ENCODE assay signal across 19 mouse cellular contexts in genomic region chr1:118613631-118614183, GRCm38 (mm10). TPM values are rescaled to one million over a fixed set of nuclear protein-coding genes. Genes with fewer than 3 reads are reported as not detected.
DNase-seq lines count a peak whose midpoint lies in the region; ATAC-seq and TF ChIP-seq lines count a peak whose summit lies in the region.
"Had no signal": no experiment of that assay in that cellular context is flagged by ENCODE, and none has a peak within 500 bp of the region (broad histone marks: within the 10 kb centered on the region; RNA-seq: fewer than 3 reads in every experiment).

No protein-coding gene starts in this region.

- no peak overlapping the region for H3K27ac ChIP-seq in stomach, embryonic 16.5 days (ENCODE audit: low read length)
- no peak overlapping the region for H3K27ac ChIP-seq in stomach, postnatal 0 days (replicated peaks)
- H3K27ac ChIP-seq in midbrain, embryonic 16.5 days (ENCODE audit: low read length), result no peak overlapping the region
- H3K27ac ChIP-seq in heart, embryonic 11.5 days (ENCODE audit: low read depth, low read length), result no peak overlapping the region
- H3K27ac ChIP-seq: heart, adult 2 months; macrophage; neural tube, embryonic 15.5 days had no signal

- no peaks in the 10 kb centered on the region for H3K9me3 ChIP-seq in stomach, embryonic 16.5 days (replicated peaks; ENCODE audit: control insufficient read depth, low read length)
- no peaks in the 10 kb centered on the region for H3K9me3 ChIP-seq in stomach, postnatal 0 days (ENCODE audit: control insufficient read depth, low read length)
- no peaks in the 10 kb centered on the region for H3K9me3 ChIP-seq in midbrain, embryonic 16.5 days (replicated peaks; ENCODE audit: control insufficient read depth, low read length, poor library complexity, severe bottlenecking)
- H3K9me3 ChIP-seq in heart, embryonic 11.5 days (replicated peaks; ENCODE audit: control insufficient read depth, low read length), result no peaks in the 10 kb centered on the region
- H3K9me3 ChIP-seq: neural tube, embryonic 15.5 days had no signal

- no peak overlapping the region for H3K4me3 ChIP-seq in stomach, embryonic 16.5 days (replicated peaks; ENCODE audit: low read length)
- H3K4me3 ChIP-seq in stomach, postnatal 0 days (ENCODE audit: low read depth, low read length), result no peak overlapping the region
- no peak overlapping the region for H3K4me3 ChIP-seq in midbrain, embryonic 16.5 days (ENCODE audit: low read depth, low read length)
- no peak overlapping the region for H3K4me3 ChIP-seq in heart, embryonic 11.5 days (ENCODE audit: low read depth, low read length)
- H3K4me3 ChIP-seq: heart, adult 2 months; neural tube, embryonic 15.5 days had no signal

- no peaks in the 10 kb centered on the region for H3K4me1 ChIP-seq in stomach, embryonic 16.5 days (ENCODE audit: control insufficient read depth, insufficient read depth, low read length)
- no peaks in the 10 kb centered on the region for H3K4me1 ChIP-seq in stomach, postnatal 0 days (replicated peaks; ENCODE audit: control insufficient read depth, insufficient read depth)
- H3K4me1 ChIP-seq in midbrain, embryonic 16.5 days (ENCODE audit: control insufficient read depth, insufficient read depth, low read length), result no peaks in the 10 kb centered on the region
- no peaks in the 10 kb centered on the region for H3K4me1 ChIP-seq in heart, embryonic 11.5 days (ENCODE audit: control insufficient read depth, insufficient read depth, low read length)
- H3K4me1 ChIP-seq: neural tube, embryonic 15.5 days had no signal

- H3K4me2 ChIP-seq in stomach, embryonic 16.5 days (ENCODE audit: low read depth, low read length), result no peak overlapping the region
- no peak overlapping the region for H3K4me2 ChIP-seq in stomach, postnatal 0 days (replicated peaks; ENCODE audit: low read depth)
- no peak overlapping the region for H3K4me2 ChIP-seq in midbrain, embryonic 16.5 days (ENCODE audit: low read length)
- H3K4me2 ChIP-seq in heart, embryonic 11.5 days, result no peak overlapping the region
- H3K4me2 ChIP-seq: neural tube, embryonic 15.5 days had no signal

- H3K27me3 ChIP-seq in stomach, embryonic 16.5 days (ENCODE audit: control insufficient read depth, insufficient read depth, low read length), result no peaks in the 10 kb centered on the region
- H3K27me3 ChIP-seq in stomach, postnatal 0 days (ENCODE audit: control insufficient read depth, insufficient read depth, low read length), result no peaks in the 10 kb centered on the region
- no peaks in the 10 kb centered on the region for H3K27me3 ChIP-seq in midbrain, embryonic 16.5 days (ENCODE audit: control insufficient read depth, insufficient read depth, low read depth, low read length)
- no peaks in the 10 kb centered on the region for H3K27me3 ChIP-seq in heart, embryonic 11.5 days (ENCODE audit: control insufficient read depth, insufficient read depth, low read length)
- H3K27me3 ChIP-seq: neural tube, embryonic 15.5 days had no signal

- no peak overlapping the region for H3K9ac ChIP-seq in stomach, embryonic 16.5 days (ENCODE audit: low read length)
- no peak overlapping the region for H3K9ac ChIP-seq in stomach, postnatal 0 days (ENCODE audit: low read length)
- no peak overlapping the region for H3K9ac ChIP-seq in midbrain, embryonic 16.5 days (ENCODE audit: low read depth, low read length)
- no peak overlapping the region for H3K9ac ChIP-seq in heart, embryonic 11.5 days (ENCODE audit: low read depth, low read length)
- H3K9ac ChIP-seq: forebrain, postnatal 0 days; neural tube, embryonic 15.5 days had no signal

- TF ChIP-seq EP300 in stomach, postnatal 0 days (optimal IDR thresholded peaks at IDR 0.05), result no peak

- peak; percentile 21; the same call in 1 of the 2 replicates for ATAC-seq in stomach, embryonic 16.5 days (ENCODE audit: insufficient read depth, low FRiP score)
- no peak for ATAC-seq in stomach, postnatal 0 days (ENCODE audit: low FRiP score, low TSS enrichment)
- ATAC-seq in midbrain, embryonic 16.5 days, result 0 out of 2 replicates have a peak, but pooled peaks have one; percentile 59
- no peak for ATAC-seq in heart, embryonic 11.5 days (replicated peaks; ENCODE audit: insufficient number of reproducible peaks, low FRiP score, low TSS enrichment)
- ATAC-seq: CD4-positive, CD25-positive, alpha-beta regulatory T cell, adult 4 months; forebrain, postnatal 0 days; hindbrain, embryonic 16.5 days had no signal

- TF ChIP-seq CTCF in stomach, postnatal 0 days (IDR thresholded peaks at IDR 0.05; ENCODE audit: low read depth), result no peak

- 79% methylated on average over 3 of the region's 3 CpGs for WGBS in stomach, embryonic 16.5 days
- WGBS in stomach, postnatal 0 days, result 76% methylated on average over 3 of the region's 3 CpGs
- 86% methylated on average over 3 of the region's 3 CpGs for WGBS in midbrain, embryonic 16.5 days
- 92% methylated on average over 3 of the region's 3 CpGs for WGBS in heart, embryonic 11.5 days (ENCODE audit: insufficient replicate concordance)

- DNase-seq in stomach, postnatal 0 days (ENCODE audit: low spot score), result no peak
- DNase-seq in kidney, adult 8-10 months, result peak; percentile 77 to 87
- peak; percentile 59 to 75 for DNase-seq in kidney, postnatal 25 days
- DNase-seq in heart, adult 9 months (ENCODE audit: low spot score in 2 of 2), result no peak
- DNase-seq in cerebellum, adult 11 months, result no peak
- DNase-seq: adrenal gland, postnatal 10 days; cerebellum, adult 9-11 months; forebrain, postnatal 0 days; heart, adult 2 months; heart, postnatal 10 days; lung, adult 18-20 months; thymus, postnatal 25 days had no signal

- 0 out of 2 replicates have a peak, but pooled peaks cover 2% of the 10 kb centered on the region for H3K36me3 ChIP-seq in stomach, embryonic 16.5 days (ENCODE audit: control insufficient read depth, insufficient read depth, low read length)
- peaks cover 6% of the 10 kb centered on the region for H3K36me3 ChIP-seq in stomach, postnatal 0 days (ENCODE audit: control insufficient read depth, insufficient read depth, low read length)
- peaks cover 3% of the 10 kb centered on the region; the same call in 1 of the 2 replicates for H3K36me3 ChIP-seq in midbrain, embryonic 16.5 days (ENCODE audit: control insufficient read depth, insufficient read depth, low read length)
- peaks cover 4% of the 10 kb centered on the region; the same call in 1 of the 2 replicates for H3K36me3 ChIP-seq in heart, embryonic 11.5 days (ENCODE audit: control insufficient read depth, insufficient read depth, low read length)

RNA-seq across cellular contexts. Expression of gene Tfcp2l1, which starts 14.0 kb away (rescaled TPM):
- polyA plus RNA-seq in stomach, embryonic 16.5 days (2015; fragmentation: Nextera tagmentation; extraction: Ambion mirVana), result 2.2 and 2.8 TPM in 2 replicates
- 5.3 and 6.3 TPM in 2 replicates for polyA plus RNA-seq in stomach, postnatal 0 days (2015; fragmentation: Nextera tagmentation; extraction: Ambion mirVana)
- polyA plus RNA-seq in midbrain, embryonic 16.5 days (2015; fragmentation: Nextera tagmentation; extraction: Ambion mirVana), result 0.34 and 0.42 TPM in 2 replicates
- polyA plus RNA-seq in heart, embryonic 11.5 days (2014; fragmentation: Nextera tagmentation; extraction: Ambion mirVana), result 1.4 and 1.6 TPM in 2 replicates

Comparison
In these comparisons a context has a peak if more than half of its experiments do, and no peak if none do; other contexts are left out.
1. ATAC-seq: peak in stomach, embryonic 16.5 days (single experiment) and midbrain, embryonic 16.5 days (single experiment); none in stomach, postnatal 0 days (single experiment) and heart, embryonic 11.5 days (single experiment).
2. DNase-seq: peak in kidney, adult 8-10 months (2 of 2) and kidney, postnatal 25 days (2 of 2); none in stomach, postnatal 0 days (single experiment), heart, adult 9 months (0 of 2) and cerebellum, adult 11 months (single experiment).